Mouse (Mus musculus): ENCODE measurements around the gene Srsf1.

- TF ChIP-seq CTCF (IDR thresholded peaks at IDR 0.05; ENCODE audit: control insufficient read depth, insufficient read depth, insufficient read length) (no peak), MAX (IDR thresholded peaks at IDR 0.05) (no peak), MYOD1 (IDR thresholded peaks at IDR 0.05; ENCODE audit: control insufficient read depth, insufficient read length, low read depth) (no peak)
These were observed 19.7 kb upstream of the Srsf1 start for GRCm38 (mm10) chr11:88027391-88028035.

All from C2C12 (cell line).